Mouse (Mus musculus): Measurements from ENCODE around the gene Gm32802. TPM values are rescaled to one million over a fixed set of nuclear protein-coding genes. Genes with fewer than 3 reads are reported as not detected.

Gene Gm32802
- under 1 TPM; 0.50 to 0.55 TPM for total RNA-seq (2023)

GRCm38 (mm10) chr10:118258388-118258787 is at the start of gene Gm32802:
TSS of gene Gm32802 (plus strand) at chr10:118258688.

GRCm38 (mm10) chr10:118240680-118241079 is 17.8 kb upstream of the Gm32802 start, which contains the start of gene Gm32717:
TSS of gene Gm32717 (minus strand) at chr10:118240780.

GRCm38 (mm10) chr10:118294938-118295337 is 36.5 kb downstream of the Gm32802 start, which contains the start of gene Iltifb:
TSS of gene Iltifb (minus strand) at chr10:118295038.

Other genes starting within 250 kb of the Gm32802 start
- 1 to 10 TPM; 7.3 to 8.2 TPM for gene Mdm1, start 116.9 kb upstream of the Gm32802 start, total RNA-seq (2023)
- not detected for gene Il22, start 53.7 kb upstream of the Gm32802 start, total RNA-seq (2023)
- gene Gm32717, start 17.9 kb upstream of the Gm32802 start, total RNA-seq (2023) = under 1 TPM; 0.50 to 0.55 TPM
- gene Iltifb, start 36.4 kb downstream of the Gm32802 start, total RNA-seq (2023) = not detected
- gene Gm9040, start 68.3 kb downstream of the Gm32802 start, total RNA-seq (2023) = not detected
- not detected for gene Gm9044, start 73.7 kb downstream of the Gm32802 start, total RNA-seq (2023)
- gene Gm9045, start 79.1 kb downstream of the Gm32802 start, total RNA-seq (2023) = not detected
- gene Gm9046, start 84.6 kb downstream of the Gm32802 start, total RNA-seq (2023) = not detected
- gene Gm9048, start 90.0 kb downstream of the Gm32802 start, total RNA-seq (2023) = not detected
- not detected for gene Gm9049, start 95.4 kb downstream of the Gm32802 start, total RNA-seq (2023)
- 10 to 100 TPM; 16.3 to 17.1 TPM for gene Ifng, start 182.4 kb downstream of the Gm32802 start, total RNA-seq (2023)